Comparison of ENCODE assay signal across 8 mouse cellular contexts in the genomic region with DNA sequence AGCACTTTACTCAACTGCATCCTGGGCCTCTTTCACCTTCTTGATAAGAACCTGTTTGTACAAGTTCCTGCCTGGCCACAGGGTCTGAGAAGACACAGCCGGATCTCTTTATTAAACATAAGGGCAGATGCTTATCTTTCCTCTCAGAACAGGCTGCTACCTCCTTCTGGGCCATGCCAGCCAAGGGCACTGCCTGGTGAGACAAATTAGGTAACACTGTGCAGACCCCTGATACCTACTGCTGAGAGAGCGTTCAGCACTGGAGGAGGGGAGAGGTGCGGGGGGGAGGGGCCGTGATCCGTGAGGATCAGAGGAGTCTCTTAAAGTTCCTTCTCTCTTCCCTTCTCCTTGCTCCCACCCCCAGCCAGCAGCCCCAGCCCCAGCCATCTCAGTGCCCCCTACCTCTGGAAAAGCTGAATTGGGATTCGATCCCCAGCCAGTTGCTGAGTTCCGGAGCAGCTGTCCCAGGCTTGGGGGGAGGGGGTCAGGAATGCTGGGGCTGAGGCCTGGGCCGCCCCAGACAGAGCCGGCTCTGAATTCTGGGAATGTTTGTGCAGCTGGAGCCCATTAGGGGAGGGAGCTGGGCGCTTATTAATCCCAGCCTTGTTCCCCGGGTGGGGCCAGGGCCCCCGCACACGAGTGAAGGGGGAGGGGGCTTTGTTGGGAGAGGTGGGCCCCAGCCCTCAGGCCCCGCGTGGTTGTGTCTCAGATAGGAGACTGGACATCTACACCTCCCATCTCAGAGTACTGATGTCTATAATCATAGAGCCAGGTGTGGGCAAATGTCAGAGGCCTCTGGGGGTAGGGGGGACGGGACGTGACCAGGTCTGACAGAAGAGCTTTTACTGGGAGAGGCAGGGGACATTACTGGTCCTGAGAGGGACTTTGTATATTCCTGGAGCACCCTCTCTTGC. TPM values are rescaled to one million over a fixed set of nuclear protein-coding genes. Genes with fewer than 3 reads are reported as not detected.
DNase-seq lines count a peak whose midpoint lies in the region; ATAC-seq and TF ChIP-seq lines count a peak whose summit lies in the region.

No protein-coding gene starts in this region.

- H3K9me3 ChIP-seq in embryonic facial prominence, embryonic 14.5 days (ENCODE audit: control insufficient read depth, low read length) = peaks cover 4% of the 10 kb centered on the region; the same call in 1 of the 2 replicates
- no peaks in the 10 kb centered on the region for H3K9me3 ChIP-seq in hindbrain, embryonic 11.5 days (ENCODE audit: control insufficient read depth, low read length)
- H3K9me3 ChIP-seq in limb, embryonic 14.5 days (ENCODE audit: control insufficient read depth, low read length) = 0 out of 2 replicates have a peak, but pooled peaks cover 4% of the 10 kb centered on the region

- H3K4me3 ChIP-seq in embryonic facial prominence, embryonic 14.5 days (ENCODE audit: low read depth, low read length) = peak overlapping the region; percentile 12
- no peak overlapping the region for H3K4me3 ChIP-seq in hindbrain, embryonic 11.5 days (ENCODE audit: low read depth, low read length)
- peak overlapping the region; percentile 20 for H3K4me3 ChIP-seq in limb, embryonic 14.5 days (replicated peaks; ENCODE audit: low read length)

- ATAC-seq in embryonic facial prominence, embryonic 14.5 days (ENCODE audit: low read depth) = peak; percentile 94
- ATAC-seq in hindbrain, embryonic 11.5 days (ENCODE audit: low FRiP score) = peak; percentile 71; the same call in 1 of the 2 replicates
- ATAC-seq in limb, embryonic 14.5 days (ENCODE audit: low FRiP score, low read depth) = peak; percentile 92

- DNase-seq in adrenal gland, adult 2 months = peak; percentile 12
- no peak for DNase-seq in adrenal gland, postnatal 4 days (ENCODE audit: low spot score in 2 of 2)
- DNase-seq in embryonic facial prominence, embryonic 14.5 days (ENCODE audit: low spot score) = peak; percentile 96
- DNase-seq in hindbrain, embryonic 11.5 days (ENCODE audit: low spot score) = peak; percentile 77
- peak; percentile 90 for DNase-seq in limb, embryonic 14.5 days (ENCODE audit: low spot score)
- peak; percentile 62 for DNase-seq in retina, embryonic 14.5 days (ENCODE audit: low spot score)
- DNase-seq in layer of hippocampus, postnatal 10 days (ENCODE audit: low spot score in 2 of 2) = no peak
- no peak for DNase-seq in frontal cortex, postnatal 25 days (ENCODE audit: low spot score in 2 of 2)

- H3K27ac ChIP-seq in embryonic facial prominence, embryonic 14.5 days (replicated peaks; ENCODE audit: low read depth, low read length) = peak overlapping the region; percentile 91
- peak overlapping the region; percentile 72 for H3K27ac ChIP-seq in hindbrain, embryonic 11.5 days (ENCODE audit: low read depth, low read length)
- peak overlapping the region; percentile 91 for H3K27ac ChIP-seq in limb, embryonic 14.5 days (replicated peaks; ENCODE audit: low read depth, low read length)

- TF ChIP-seq POLR2A in limb, embryonic 14.5 days (IDR thresholded peaks at IDR 0.05; ENCODE audit: borderline replicate concordance, extremely low read depth, insufficient read depth, insufficient read length) = no peak

- 4% methylated on average over 13 of the region's 17 CpGs for WGBS in embryonic facial prominence, embryonic 14.5 days
- 9% methylated on average over 17 of the region's 17 CpGs for WGBS in hindbrain, embryonic 11.5 days
- WGBS in limb, embryonic 14.5 days = 2% methylated on average over 16 of the region's 17 CpGs

- H3K36me3 ChIP-seq in embryonic facial prominence, embryonic 14.5 days (ENCODE audit: control insufficient read depth, insufficient read depth, low read length) = no peaks in the 10 kb centered on the region
- no peaks in the 10 kb centered on the region for H3K36me3 ChIP-seq in hindbrain, embryonic 11.5 days (ENCODE audit: control insufficient read depth, insufficient read depth, low read length)
- no peaks in the 10 kb centered on the region for H3K36me3 ChIP-seq in limb, embryonic 14.5 days (ENCODE audit: control insufficient read depth, insufficient read depth, low read length)

- peak overlapping the region; percentile 49 for H3K9ac ChIP-seq in embryonic facial prominence, embryonic 14.5 days (ENCODE audit: low read depth, low read length)
- H3K9ac ChIP-seq in hindbrain, embryonic 11.5 days (ENCODE audit: low read depth, low read length) = peak overlapping the region; percentile 15; the same call in 1 of the 2 replicates
- peak overlapping the region; percentile 40; the same call in 1 of the 2 replicates for H3K9ac ChIP-seq in limb, embryonic 14.5 days (ENCODE audit: low read depth, low read length, severe bottlenecking)

- H3K4me2 ChIP-seq in embryonic facial prominence, embryonic 14.5 days (ENCODE audit: low read depth, low read length) = peak overlapping the region; percentile 49
- peak overlapping the region; percentile 17 for H3K4me2 ChIP-seq in hindbrain, embryonic 11.5 days (replicated peaks; ENCODE audit: low read depth, low read length)
- H3K4me2 ChIP-seq in limb, embryonic 14.5 days (replicated peaks; ENCODE audit: low read depth, low read length, severe bottlenecking) = peak overlapping the region; percentile 46

- H3K4me1 ChIP-seq in embryonic facial prominence, embryonic 14.5 days (ENCODE audit: control insufficient read depth, insufficient read depth, low read length) = peaks cover 22% of the 10 kb centered on the region
- peaks cover 17% of the 10 kb centered on the region for H3K4me1 ChIP-seq in hindbrain, embryonic 11.5 days (replicated peaks; ENCODE audit: control insufficient read depth, insufficient read depth, low read length)
- H3K4me1 ChIP-seq in limb, embryonic 14.5 days (ENCODE audit: control insufficient read depth, insufficient read depth, low read length) = peaks cover 25% of the 10 kb centered on the region

- H3K27me3 ChIP-seq in embryonic facial prominence, embryonic 14.5 days (replicated peaks; ENCODE audit: control insufficient read depth, insufficient read depth, low read length) = no peaks in the 10 kb centered on the region
- no peaks in the 10 kb centered on the region for H3K27me3 ChIP-seq in hindbrain, embryonic 11.5 days (ENCODE audit: control insufficient read depth, insufficient read depth, low read length)
- no peaks in the 10 kb centered on the region for H3K27me3 ChIP-seq in limb, embryonic 14.5 days (ENCODE audit: control insufficient read depth, insufficient read depth, low read length)

RNA-seq across cellular contexts. Expression of gene Fzd2, which starts 19.9 kb away (rescaled TPM):
- 1 to 10 TPM; 2.0 to 9.3 TPM for total RNA-seq in adrenal gland, adult 2 months (2021)
- 22.8 and 23.1 TPM in 2 replicates for polyA plus RNA-seq in adrenal gland, adult 2 months (2012; rRNA removed)
- total RNA-seq in adrenal gland, postnatal 4 days (2021) = 10 to 100 TPM; 11.9 to 16.3 TPM
- polyA plus RNA-seq in embryonic facial prominence, embryonic 14.5 days (2014; fragmentation: Nextera tagmentation; extraction: Ambion mirVana) = 41.7 and 48.9 TPM in 2 replicates
- polyA plus RNA-seq in hindbrain, embryonic 11.5 days (2014; fragmentation: Nextera tagmentation; extraction: Ambion mirVana) = 29.5 and 31.7 TPM in 2 replicates
- polyA plus RNA-seq in limb, embryonic 14.5 days (2012; rRNA removed) = 163 and 258 TPM in 2 replicates
- polyA plus RNA-seq in limb, embryonic 14.5 days (2014; fragmentation: Nextera tagmentation; extraction: Ambion mirVana) = 65.5 and 70.7 TPM in 2 replicates
- total RNA-seq in layer of hippocampus, postnatal 10 days (2021) = 10 to 100 TPM in 1 of 2 experiments, 1 to 10 TPM in 1; 9.3 to 10.2 TPM

RNA-seq across cellular contexts. Expression of gene Meioc, which starts 39.4 kb away (rescaled TPM):
- total RNA-seq in adrenal gland, adult 2 months (2021) = not detected
- not detected in 2 replicates for polyA plus RNA-seq in adrenal gland, adult 2 months (2012; rRNA removed)
- total RNA-seq in adrenal gland, postnatal 4 days (2021) = under 1 TPM in 1 of 2 experiments, not detected in 1; 0.11 TPM
- 0.95 and 1.3 TPM in 2 replicates for polyA plus RNA-seq in embryonic facial prominence, embryonic 14.5 days (2014; fragmentation: Nextera tagmentation; extraction: Ambion mirVana)
- polyA plus RNA-seq in hindbrain, embryonic 11.5 days (2014; fragmentation: Nextera tagmentation; extraction: Ambion mirVana) = 0.88 and 0.91 TPM in 2 replicates
- polyA plus RNA-seq in limb, embryonic 14.5 days (2012; rRNA removed) = 0.68 and 1.2 TPM in 2 replicates
- polyA plus RNA-seq in limb, embryonic 14.5 days (2014; fragmentation: Nextera tagmentation; extraction: Ambion mirVana) = 0.91 and 1.00 TPM in 2 replicates
- not detected for total RNA-seq in layer of hippocampus, postnatal 10 days (2021)

RNA-seq across cellular contexts. Expression of gene Gm11627, which starts 44.9 kb away (rescaled TPM):
- under 1 TPM in 1 of 2 experiments, not detected in 1; 0.52 TPM for total RNA-seq in adrenal gland, adult 2 months (2021)
- polyA plus RNA-seq in adrenal gland, adult 2 months (2012; rRNA removed) = not detected in 2 replicates
- total RNA-seq in adrenal gland, postnatal 4 days (2021) = 1 to 10 TPM; 1.4 to 1.9 TPM
- polyA plus RNA-seq in embryonic facial prominence, embryonic 14.5 days (2014; fragmentation: Nextera tagmentation; extraction: Ambion mirVana) = 9.5 and 15.7 TPM in 2 replicates
- 5.6 and 7.3 TPM in 2 replicates for polyA plus RNA-seq in hindbrain, embryonic 11.5 days (2014; fragmentation: Nextera tagmentation; extraction: Ambion mirVana)
- polyA plus RNA-seq in limb, embryonic 14.5 days (2012; rRNA removed) = 5.5 and 7.2 TPM in 2 replicates
- 11.4 and 13.2 TPM in 2 replicates for polyA plus RNA-seq in limb, embryonic 14.5 days (2014; fragmentation: Nextera tagmentation; extraction: Ambion mirVana)
- total RNA-seq in layer of hippocampus, postnatal 10 days (2021) = 1 to 10 TPM; 6.0 to 7.1 TPM

Comparison
In these comparisons a context has a peak if more than half of its experiments do, and no peak if none do; other contexts are left out.
1. DNase-seq: peak in adrenal gland, adult 2 months (single experiment), embryonic facial prominence, embryonic 14.5 days (single experiment), hindbrain, embryonic 11.5 days (single experiment), limb, embryonic 14.5 days (single experiment) and retina, embryonic 14.5 days (single experiment); none in adrenal gland, postnatal 4 days (0 of 2), layer of hippocampus, postnatal 10 days (0 of 2) and frontal cortex, postnatal 25 days (0 of 2).
2. Peak in every context shown above with its lines, with median percentiles within 50 percentile points of each other: ATAC-seq, H3K27ac ChIP-seq, H3K4me2 ChIP-seq and H3K9ac ChIP-seq.